Mouse (Mus musculus): ENCODE measurements around the gene Ddrgk1. TPM values are rescaled to one million over a fixed set of nuclear protein-coding genes. Genes with fewer than 3 reads are reported as not detected.

Gene Ddrgk1
- 100 to 1,000 TPM in 2 of 3 experiments, 10 to 100 TPM in 1; 95.3 to 135 (median 134) TPM for polyA plus RNA-seq (2017; shearing (Covaris generic))

- ATAC-seq, result peak; percentile 80
Observed at GRCm38 (mm10) chr2:130664102-130664701, at the start of gene Ddrgk1. TSS of gene Ddrgk1 (minus strand) at chr2:130664659.

- no peak for ATAC-seq
Observed at GRCm38 (mm10) chr2:130707057-130707456, 42.6 kb upstream of the Ddrgk1 start.

GRCm38 (mm10) chr2:130706602-130707001 is 42.1 kb upstream of the Ddrgk1 start:
- ATAC-seq, result no peak

- no peak for ATAC-seq
Observed at GRCm38 (mm10) chr2:130705178-130705577, 40.7 kb upstream of the Ddrgk1 start.

- ATAC-seq, result no peak
Observed at GRCm38 (mm10) chr2:130704040-130705001, 39.9 kb upstream of the Ddrgk1 start.

GRCm38 (mm10) chr2:130697821-130698266 is 33.4 kb upstream of the Ddrgk1 start:
- ATAC-seq, result no peak

GRCm38 (mm10) chr2:130697153-130697810 is 32.8 kb upstream of the Ddrgk1 start, which contains the start of gene Slc4a11:
TSS of gene Slc4a11 (minus strand) at chr2:130697519.
- no peak for ATAC-seq

GRCm38 (mm10) chr2:130696700-130697152 is 32.3 kb upstream of the Ddrgk1 start:
- ATAC-seq, result peak; percentile 60

- ATAC-seq, result no peak
Observed at GRCm38 (mm10) chr2:130693563-130693962, 29.1 kb upstream of the Ddrgk1 start.

- ATAC-seq, result no peak
Observed at GRCm38 (mm10) chr2:130689011-130689410, 24.6 kb upstream of the Ddrgk1 start.

GRCm38 (mm10) chr2:130685426-130685825 is 21.0 kb upstream of the Ddrgk1 start:
- ATAC-seq, result no peak

GRCm38 (mm10) chr2:130681531-130681930 is 17.1 kb upstream of the Ddrgk1 start:
- no peak for ATAC-seq

- no peak for ATAC-seq
Observed at GRCm38 (mm10) chr2:130679899-130680298, 15.4 kb upstream of the Ddrgk1 start.

- no peak for ATAC-seq
Observed at GRCm38 (mm10) chr2:130679154-130679553, 14.7 kb upstream of the Ddrgk1 start.

- ATAC-seq, result no peak
Observed at GRCm38 (mm10) chr2:130677211-130677610, 12.8 kb upstream of the Ddrgk1 start.

GRCm38 (mm10) chr2:130667559-130667958 is 3.1 kb upstream of the Ddrgk1 start, which contains the start of gene Itpa:
TSS of gene Itpa (plus strand) at chr2:130667610.
- ATAC-seq, result peak; percentile 86

GRCm38 (mm10) chr2:130663342-130663741 is 1.1 kb downstream of the Ddrgk1 start:
- no peak for ATAC-seq

- no peak for ATAC-seq
Observed at GRCm38 (mm10) chr2:130658530-130658929, 5.9 kb downstream of the Ddrgk1 start.

GRCm38 (mm10) chr2:130657541-130657940 is 6.9 kb downstream of the Ddrgk1 start:
- ATAC-seq, result no peak

GRCm38 (mm10) chr2:130656536-130656935 is 7.9 kb downstream of the Ddrgk1 start:
- no peak for ATAC-seq

GRCm38 (mm10) chr2:130655660-130656339 is 8.7 kb downstream of the Ddrgk1 start:
- ATAC-seq, result no peak

- ATAC-seq, result no peak
Observed at GRCm38 (mm10) chr2:130653760-130654159, 10.7 kb downstream of the Ddrgk1 start.

Data from inflammation-experienced regulatory T-cells, adult 6 months (primary cell).